Comparison of ENCODE assay signal across 12 mouse cellular contexts in the genomic region with DNA sequence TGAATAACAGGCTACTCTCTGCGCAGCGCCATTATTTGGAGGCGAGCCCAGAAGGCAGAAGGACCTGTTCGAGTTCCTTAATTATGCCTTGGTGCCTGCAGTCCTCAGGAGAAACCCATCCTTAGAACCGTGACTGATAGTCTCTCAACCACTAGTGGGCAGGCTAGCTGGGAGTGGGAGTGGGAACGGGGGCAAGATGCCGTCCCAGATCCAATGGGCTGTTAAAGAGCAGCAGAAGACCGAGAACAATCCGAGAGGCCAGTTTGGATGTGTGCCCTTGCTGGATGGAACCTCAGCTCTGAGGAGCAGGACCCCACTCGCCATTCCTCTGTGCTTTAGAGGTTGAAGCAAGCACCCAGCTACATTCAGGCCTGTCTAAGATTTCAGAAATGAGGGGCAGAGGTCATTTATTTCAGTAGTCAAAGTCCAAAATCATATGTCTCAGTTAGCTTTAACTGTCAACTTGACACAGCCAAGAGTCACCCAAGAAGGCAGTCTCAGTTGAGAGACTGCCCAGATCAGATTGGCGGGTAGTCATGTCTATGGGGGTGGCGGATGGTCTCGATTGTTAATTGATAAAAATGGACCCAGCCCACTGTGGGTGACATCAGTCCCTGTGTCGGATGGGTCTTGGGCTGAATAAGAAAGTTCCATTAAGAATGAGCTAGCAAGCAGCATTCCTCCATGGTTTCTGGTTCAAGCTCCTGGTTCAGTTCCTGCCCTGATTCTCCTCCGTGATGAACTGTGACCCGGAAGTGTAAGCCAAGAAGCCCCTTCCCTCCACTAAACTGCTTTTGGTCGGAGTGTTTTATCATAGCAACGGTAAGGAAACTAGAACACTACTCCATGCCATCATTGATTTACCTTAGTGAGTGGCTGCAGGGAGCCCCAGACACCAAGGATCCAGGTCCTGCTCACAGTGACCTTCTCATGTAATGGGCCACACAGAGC. TPM values are rescaled to one million over a fixed set of nuclear protein-coding genes. Genes with fewer than 3 reads are reported as not detected.
DNase-seq lines count a peak whose midpoint lies in the region; ATAC-seq and TF ChIP-seq lines count a peak whose summit lies in the region.
"Had no signal": no experiment of that assay in that cellular context is flagged by ENCODE, and none has a peak within 500 bp of the region (broad histone marks: within the 10 kb centered on the region; RNA-seq: fewer than 3 reads in every experiment).

No protein-coding gene starts in this region.

- no peaks in the 10 kb centered on the region for H3K36me3 ChIP-seq in kidney, adult 2 months (ENCODE audit: control insufficient read depth, insufficient read depth, low read length)
- no peaks in the 10 kb centered on the region for H3K36me3 ChIP-seq in hindbrain, embryonic 11.5 days (ENCODE audit: control insufficient read depth, insufficient read depth, low read length)

- TF ChIP-seq CTCF in kidney, adult 2 months (conservative IDR thresholded peaks at IDR 0.05; ENCODE audit: insufficient read depth, insufficient read length, low read depth, low read length) = 0 out of 2 replicates have a peak, but pooled peaks have one; percentile 10

- H3K4me1 ChIP-seq in kidney, adult 2 months (ENCODE audit: control insufficient read depth, insufficient read depth, low read length) = peaks cover 4% of the 10 kb centered on the region; the same call in 1 of the 2 replicates
- H3K4me1 ChIP-seq in hindbrain, embryonic 11.5 days (replicated peaks; ENCODE audit: control insufficient read depth, insufficient read depth, low read length) = no peaks in the 10 kb centered on the region

- no peak for DNase-seq in kidney, adult 2 months
- no peak for DNase-seq in kidney, postnatal 25 days
- peak; percentile 71 for DNase-seq in A20 (ENCODE audit: low read depth, low spot score)
- peak; percentile 37 for DNase-seq in CD4-positive helper T cell, adult 2 months (ENCODE audit: low read depth, low spot score)
- DNase-seq in induced T-regulatory cell, adult 2 months (ENCODE audit: low read depth) = peak; percentile 56
- DNase-seq in right cerebral cortex, adult 2 months (ENCODE audit: low spot score in 2 of 2) = no peak
- no peak for DNase-seq in hindbrain, embryonic 11.5 days (ENCODE audit: low spot score)
- DNase-seq: kidney, adult 18-20 months had no signal

- no peak overlapping the region for H3K4me3 ChIP-seq in kidney, adult 2 months (ENCODE audit: insufficient read depth, low read depth, low read length)
- H3K4me3 ChIP-seq in hindbrain, embryonic 11.5 days (ENCODE audit: low read depth, low read length) = no peak overlapping the region

- no peak overlapping the region for H3K4me2 ChIP-seq in hindbrain, embryonic 11.5 days (replicated peaks; ENCODE audit: low read depth, low read length)

- no peaks in the 10 kb centered on the region for H3K27me3 ChIP-seq in kidney, adult 2 months (replicated peaks; ENCODE audit: control insufficient read depth, insufficient read depth, low read length)
- H3K27me3 ChIP-seq in hindbrain, embryonic 11.5 days (ENCODE audit: control insufficient read depth, insufficient read depth, low read length) = peaks cover 3% of the 10 kb centered on the region; the same call in 1 of the 2 replicates

- WGBS in kidney, adult 2 months = 56% methylated on average over 18 of the region's 18 CpGs
- 70% methylated on average over 16 of the region's 18 CpGs for WGBS in hindbrain, embryonic 11.5 days

- no peaks in the 10 kb centered on the region for H3K9me3 ChIP-seq in hindbrain, embryonic 11.5 days (ENCODE audit: control insufficient read depth, low read length)

- no peak overlapping the region for H3K27ac ChIP-seq in kidney, adult 2 months (ENCODE audit: insufficient read depth, low read depth, low read length)
- no peak overlapping the region for H3K27ac ChIP-seq in hindbrain, embryonic 11.5 days (ENCODE audit: low read depth, low read length)

- H3K9ac ChIP-seq in hindbrain, embryonic 11.5 days (ENCODE audit: low read depth, low read length) = no peak overlapping the region

- TF ChIP-seq POLR2A in kidney, adult 2 months (IDR thresholded peaks at IDR 0.05; ENCODE audit: low read depth, low read length) = no peak

- no peak for ATAC-seq in hindbrain, embryonic 11.5 days (ENCODE audit: low FRiP score)
- no peak for ATAC-seq in monocyte, adult 5-6 weeks (replicated peaks; ENCODE audit: insufficient number of reproducible peaks, low FRiP score, low TSS enrichment, poor library complexity, severe bottlenecking)

RNA-seq across cellular contexts. Expression of gene Smndc1, which starts 32.3 kb away (rescaled TPM):
- 3.4 and 5.9 TPM in 2 replicates for polyA plus RNA-seq in kidney, adult 2 months (2012; rRNA removed)
- 51.5 and 56.0 TPM in 2 replicates for polyA plus RNA-seq in hindbrain, embryonic 11.5 days (2014; fragmentation: Nextera tagmentation; extraction: Ambion mirVana)
- 62.7 to 74.2 TPM (median 74.1 TPM) in 3 replicates for total RNA-seq in monocyte, adult 5-6 weeks (2017)

RNA-seq across cellular contexts. Expression of gene Gm10197, which starts 51.1 kb away (rescaled TPM):
- polyA plus RNA-seq in kidney, adult 2 months (2012; rRNA removed) = not detected in 2 replicates
- not detected in 2 replicates for polyA plus RNA-seq in hindbrain, embryonic 11.5 days (2014; fragmentation: Nextera tagmentation; extraction: Ambion mirVana)
- not detected in 3 replicates for total RNA-seq in monocyte, adult 5-6 weeks (2017)
- total RNA-seq: adrenal gland, adult 18-20 months; gastrocnemius, adult 18-20 months had no signal
- polyA plus RNA-seq: limb, embryonic 11.5 days had no signal

Comparison
In these comparisons a context has a peak if more than half of its experiments do, and no peak if none do; other contexts are left out.
1. DNase-seq: peak in A20 (single experiment), CD4-positive helper T cell, adult 2 months (single experiment) and induced T-regulatory cell, adult 2 months (single experiment); none in kidney, adult 2 months (single experiment), kidney, postnatal 25 days (0 of 2), right cerebral cortex, adult 2 months (0 of 2) and hindbrain, embryonic 11.5 days (single experiment).